Mouse (Mus musculus): ENCODE results near the gene Gm49342. TPM values are rescaled to one million over a fixed set of nuclear protein-coding genes. Genes with fewer than 3 reads are reported as not detected.
"Not testable (repeated sequence)": the region's sequence is repeated elsewhere in the genome, so short reads cannot be mapped to it uniquely, and the experiment has no call there.

Gm49342 gene
- polyA plus RNA-seq, 1 experiment from 2014 or later: not detected

- DNase-seq (ENCODE audit: low spot score); H3K27me3 ChIP-seq (replicated peaks; ENCODE audit: control insufficient read depth, insufficient read depth, low read length); H3K4me3 ChIP-seq (ENCODE audit: low read depth, low read length); H3K4me1 ChIP-seq (ENCODE audit: control insufficient read depth, insufficient read depth, low read length); ATAC-seq; H3K9ac ChIP-seq (ENCODE audit: low read length); H3K9me3 ChIP-seq (replicated peaks; ENCODE audit: control insufficient read depth, low read length); H3K4me2 ChIP-seq (ENCODE audit: low read length); H3K27ac ChIP-seq (ENCODE audit: low read depth, low read length); H3K36me3 ChIP-seq (ENCODE audit: control insufficient read depth, insufficient read depth, low read length): not testable (repeated sequence)
These were observed 39.0 kb upstream of the Gm49342 start for GRCm38 (mm10) chr14:50905327-50905726.

GRCm38 (mm10) chr14:50908126-50908525 lies 36.2 kb upstream of the Gm49342 start:
- Histone ChIP-seq H3K9me3 (replicated peaks; ENCODE audit: control insufficient read depth, low read length) (no peaks in the 10 kb centered on the region), H3K4me2 (ENCODE audit: low read length) (no peak overlapping the region), H3K4me1 (ENCODE audit: control insufficient read depth, insufficient read depth, low read length) (no peaks in the 10 kb centered on the region), H3K4me3 (ENCODE audit: low read depth, low read length) (no peak overlapping the region), H3K36me3 (ENCODE audit: control insufficient read depth, insufficient read depth, low read length) (peaks cover 16% of the 10 kb centered on the region), H3K27me3 (replicated peaks; ENCODE audit: control insufficient read depth, insufficient read depth, low read length) (no peaks in the 10 kb centered on the region), H3K27ac (ENCODE audit: low read depth, low read length) (no peak overlapping the region), H3K9ac (ENCODE audit: low read length) (no peak overlapping the region)
- no peak for DNase-seq (ENCODE audit: low spot score)
- WGBS: 77% methylated on average over 4 of the region's 4 CpGs
- ATAC-seq: no peak

- Histone ChIP-seq H3K9me3 (replicated peaks; ENCODE audit: control insufficient read depth, low read length) (no peaks in the 10 kb centered on the region), H3K36me3 (ENCODE audit: control insufficient read depth, insufficient read depth, low read length) (peaks cover 45% of the 10 kb centered on the region), H3K27me3 (replicated peaks; ENCODE audit: control insufficient read depth, insufficient read depth, low read length) (no peaks in the 10 kb centered on the region), H3K27ac (ENCODE audit: low read depth, low read length) (no peak overlapping the region), H3K9ac (ENCODE audit: low read length) (no peak overlapping the region), H3K4me3 (ENCODE audit: low read depth, low read length) (no peak overlapping the region), H3K4me1 (ENCODE audit: control insufficient read depth, insufficient read depth, low read length) (no peaks in the 10 kb centered on the region), H3K4me2 (ENCODE audit: low read length) (no peak overlapping the region)
- WGBS: 46% methylated on average over 3 of the region's 3 CpGs
- ATAC-seq (no peak), DNase-seq (ENCODE audit: low spot score) (no peak)
These were observed 33.0 kb upstream of the Gm49342 start for GRCm38 (mm10) chr14:50911356-50911755.

- DNase-seq (ENCODE audit: low spot score); H3K9me3 ChIP-seq (replicated peaks; ENCODE audit: control insufficient read depth, low read length); H3K27me3 ChIP-seq (replicated peaks; ENCODE audit: control insufficient read depth, insufficient read depth, low read length); H3K27ac ChIP-seq (ENCODE audit: low read depth, low read length); ATAC-seq: not testable (repeated sequence)
- H3K4me3 ChIP-seq (ENCODE audit: low read depth, low read length): peak overlapping the region; percentile 85
- peaks cover 14% of the 10 kb centered on the region for H3K4me1 ChIP-seq (ENCODE audit: control insufficient read depth, insufficient read depth, low read length)
- H3K4me2 ChIP-seq (ENCODE audit: low read length): peak overlapping the region; percentile 65
- H3K36me3 ChIP-seq (ENCODE audit: control insufficient read depth, insufficient read depth, low read length): peaks cover 41% of the 10 kb centered on the region
- 80% methylated on average over 1 of the region's 1 CpGs for WGBS
- H3K9ac ChIP-seq (ENCODE audit: low read length): peak overlapping the region; percentile 90; the same call in 1 of the 2 replicates
These were observed 20.9 kb upstream of the Gm49342 start for GRCm38 (mm10) chr14:50923437-50923836.

- peaks cover 45% of the 10 kb centered on the region for H3K36me3 ChIP-seq (ENCODE audit: control insufficient read depth, insufficient read depth, low read length)
- H3K9me3 ChIP-seq (replicated peaks; ENCODE audit: control insufficient read depth, low read length): no peaks in the 10 kb centered on the region
- peak within 1 kb of the TSS; percentile 85 for H3K4me3 ChIP-seq (ENCODE audit: low read depth, low read length)
- ATAC-seq (peak; percentile 96), DNase-seq (ENCODE audit: low spot score) (peak; percentile 99)
- H3K9ac ChIP-seq (ENCODE audit: low read length): peak within 1 kb of the TSS; percentile 90
- H3K4me1 ChIP-seq (ENCODE audit: control insufficient read depth, insufficient read depth, low read length): peaks cover 14% of the 10 kb centered on the region
- WGBS: under 1% methylated on average over 57 of the region's 57 CpGs
- H3K27ac ChIP-seq (ENCODE audit: low read depth, low read length): peak within 1 kb of the TSS; percentile 90
- no peaks in the 10 kb centered on the region for H3K27me3 ChIP-seq (replicated peaks; ENCODE audit: control insufficient read depth, insufficient read depth, low read length)
- peak within 1 kb of the TSS; percentile 65 for H3K4me2 ChIP-seq (ENCODE audit: low read length)
These were observed 19.8 kb upstream of the Gm49342 start, which contains the start of the genes Osgep and Apex1 for GRCm38 (mm10) chr14:50924281-50925064. TSS of gene Osgep (minus strand) at chr14:50924893. TSS of gene Apex1 (plus strand) at chr14:50924968.

- no peak; the same call in none of the 2 replicates for ATAC-seq
- 1% methylated on average over 38 of the region's 38 CpGs for WGBS
- H3K4me1 ChIP-seq (ENCODE audit: control insufficient read depth, insufficient read depth, low read length): peaks cover 17% of the 10 kb centered on the region
- no peaks in the 10 kb centered on the region for H3K9me3 ChIP-seq (replicated peaks; ENCODE audit: control insufficient read depth, low read length)
- peaks cover 37% of the 10 kb centered on the region for H3K36me3 ChIP-seq (ENCODE audit: control insufficient read depth, insufficient read depth, low read length)
- peak overlapping the region; percentile 85 for H3K4me3 ChIP-seq (ENCODE audit: low read depth, low read length)
- peak; percentile 16 for DNase-seq (ENCODE audit: low spot score)
- no peaks in the 10 kb centered on the region for H3K27me3 ChIP-seq (replicated peaks; ENCODE audit: control insufficient read depth, insufficient read depth, low read length)
- peak overlapping the region; percentile 65 for H3K4me2 ChIP-seq (ENCODE audit: low read length)
- peak overlapping the region; percentile 90 for H3K9ac ChIP-seq (ENCODE audit: low read length)
- peak overlapping the region; percentile 90 for H3K27ac ChIP-seq (ENCODE audit: low read depth, low read length)
These were observed 19.0 kb upstream of the Gm49342 start for GRCm38 (mm10) chr14:50925111-50925920.

GRCm38 (mm10) chr14:50927366-50927765 lies 17.0 kb upstream of the Gm49342 start:
- peaks cover 37% of the 10 kb centered on the region for H3K36me3 ChIP-seq (ENCODE audit: control insufficient read depth, insufficient read depth, low read length)
- no peaks in the 10 kb centered on the region for H3K27me3 ChIP-seq (replicated peaks; ENCODE audit: control insufficient read depth, insufficient read depth, low read length)
- H3K4me3 ChIP-seq (ENCODE audit: low read depth, low read length): no peak overlapping the region
- peaks cover 17% of the 10 kb centered on the region for H3K4me1 ChIP-seq (ENCODE audit: control insufficient read depth, insufficient read depth, low read length)
- no peaks in the 10 kb centered on the region for H3K9me3 ChIP-seq (replicated peaks; ENCODE audit: control insufficient read depth, low read length)
- H3K4me2 ChIP-seq (ENCODE audit: low read length): no peak overlapping the region
- H3K9ac ChIP-seq (ENCODE audit: low read length): no peak overlapping the region
- 74% methylated on average over 3 of the region's 3 CpGs for WGBS
- ATAC-seq (no peak), DNase-seq (ENCODE audit: low spot score) (no peak)
- no peak overlapping the region for H3K27ac ChIP-seq (ENCODE audit: low read depth, low read length)

- peaks cover 12% of the 10 kb centered on the region; the same call in 1 of the 2 replicates for H3K4me1 ChIP-seq (ENCODE audit: control insufficient read depth, insufficient read depth, low read length)
- peak overlapping the region; percentile 80 for H3K27ac ChIP-seq (ENCODE audit: low read depth, low read length)
- WGBS: 20% methylated on average over 10 of the region's 10 CpGs
- H3K4me2 ChIP-seq (ENCODE audit: low read length): peak overlapping the region; percentile 64
- ATAC-seq (no peak), DNase-seq (ENCODE audit: low spot score) (no peak)
- H3K9ac ChIP-seq (ENCODE audit: low read length): peak overlapping the region; percentile 98
- no peaks in the 10 kb centered on the region for H3K9me3 ChIP-seq (replicated peaks; ENCODE audit: control insufficient read depth, low read length)
- H3K27me3 ChIP-seq (replicated peaks; ENCODE audit: control insufficient read depth, insufficient read depth, low read length): no peaks in the 10 kb centered on the region
- H3K36me3 ChIP-seq (ENCODE audit: control insufficient read depth, insufficient read depth, low read length): peaks cover 37% of the 10 kb centered on the region
- H3K4me3 ChIP-seq (ENCODE audit: low read depth, low read length): peak overlapping the region; percentile 95
These were observed 14.4 kb upstream of the Gm49342 start for GRCm38 (mm10) chr14:50929951-50930350.

Measured in forebrain, embryonic 14.5 days (tissue).